Mouse (Mus musculus) lung, embryonic 16.5 days (tissue): ENCODE data around the gene Itln1. TPM values are rescaled to one million over a fixed set of nuclear protein-coding genes. Genes with fewer than 3 reads are reported as not detected.
"Not testable (repeated sequence)": the region's sequence is repeated elsewhere in the genome, so short reads cannot be mapped to it uniquely, and the experiment has no call there.

Experiments used
- ATAC-seq: fragments of 200-750 bp; cut with Nextera tagmentation; 2 replicates; pipeline ENCODE4 v1.8.0; 2017; ENCODE audit warnings: low read depth, mild to moderate bottlenecking, moderate library complexity
- H3K27ac ChIP-seq: fragments of 300-500 bp; sonication (generic); 2 replicates; pipeline ENCODE4 v1.5.1; 2014; ENCODE audit warnings: mild to moderate bottlenecking, control low read depth, low read length
- H3K27me3 ChIP-seq: fragments of 300-500 bp; sonication (generic); 2 replicates; pipeline ENCODE4 v1.6.1; 2014; ENCODE audit warnings: low read depth, low read length, mixed read lengths; ENCODE audit not compliant: control insufficient read depth, insufficient read depth
- H3K36me3 ChIP-seq: fragments of 300-500 bp; sonication (generic); 2 replicates; pipeline ENCODE4 v1.6.1; 2014; ENCODE audit warnings: low read length; ENCODE audit not compliant: control insufficient read depth, insufficient read depth
- H3K4me1 ChIP-seq: fragments of 300-500 bp; sonication (generic); replicated peaks from 2 replicates; pipeline ENCODE4 v1.6.1; 2014; ENCODE audit warnings: low read length, mixed read lengths; ENCODE audit not compliant: control insufficient read depth, insufficient read depth
- H3K4me2 ChIP-seq: fragments of 300-500 bp; sonication (generic); 2 replicates; pipeline ENCODE4 v1.6.1; 2014; ENCODE audit warnings: low read depth, low read length, control low read depth
- H3K4me3 ChIP-seq: fragments of 300-500 bp; sonication (generic); 2 replicates; pipeline ENCODE4 v1.5.1; 2014; ENCODE audit warnings: mild to moderate bottlenecking, low read length, control low read depth
- H3K9ac ChIP-seq: fragments of 300-500 bp; sonication (generic); 2 replicates; pipeline ENCODE4 v1.6.1; 2014; ENCODE audit warnings: low read length, control low read depth
- H3K9me3 ChIP-seq: fragments of 300-500 bp; sonication (generic); 2 replicates; pipeline ENCODE4 v1.6.1; 2016; ENCODE audit warnings: low read length; ENCODE audit not compliant: control insufficient read depth
- WGBS: fragments of 180-500 bp; shearing (Covaris S2); extraction: QIAGEN DNeasy Blood & Tissue Kit; methylation state at CpG from one replicate; pipeline ENCODE4 v1.1.7; 2014; 5-methylcytosine and 5-hydroxymethylcytosine counted together
- polyA plus RNA-seq: library from polyadenylated mRNA; unstranded; fragments of >200 nt; fragmentation: Nextera tagmentation; extraction: Ambion mirVana; gene quantifications from 2 replicates; pipeline ENCODE4 v1.2.1, GENCODE M21; 2015

Gene Itln1
- polyA plus RNA-seq, 1 experiment from 2014 or later: not detected

- H3K27me3 ChIP-seq: no peaks in the 10 kb centered on the region
- H3K9ac ChIP-seq: no peak overlapping the region
- WGBS: 51% methylated on average over 8 of the region's 8 CpGs
- ATAC-seq: no peak
- no peak overlapping the region for H3K4me3 ChIP-seq
- no peaks in the 10 kb centered on the region for H3K36me3 ChIP-seq
- H3K27ac ChIP-seq: peak overlapping the region; percentile 88; the same call in 1 of the 2 replicates
- peaks cover 6% of the 10 kb centered on the region; the same call in 1 of the 2 replicates for H3K4me1 ChIP-seq
- no peak overlapping the region for H3K4me2 ChIP-seq
- no peaks in the 10 kb centered on the region for H3K9me3 ChIP-seq
These were observed 58.0 kb downstream of the Itln1 start for GRCm38 (mm10) chr1:171477123-171477522.

DNA sequence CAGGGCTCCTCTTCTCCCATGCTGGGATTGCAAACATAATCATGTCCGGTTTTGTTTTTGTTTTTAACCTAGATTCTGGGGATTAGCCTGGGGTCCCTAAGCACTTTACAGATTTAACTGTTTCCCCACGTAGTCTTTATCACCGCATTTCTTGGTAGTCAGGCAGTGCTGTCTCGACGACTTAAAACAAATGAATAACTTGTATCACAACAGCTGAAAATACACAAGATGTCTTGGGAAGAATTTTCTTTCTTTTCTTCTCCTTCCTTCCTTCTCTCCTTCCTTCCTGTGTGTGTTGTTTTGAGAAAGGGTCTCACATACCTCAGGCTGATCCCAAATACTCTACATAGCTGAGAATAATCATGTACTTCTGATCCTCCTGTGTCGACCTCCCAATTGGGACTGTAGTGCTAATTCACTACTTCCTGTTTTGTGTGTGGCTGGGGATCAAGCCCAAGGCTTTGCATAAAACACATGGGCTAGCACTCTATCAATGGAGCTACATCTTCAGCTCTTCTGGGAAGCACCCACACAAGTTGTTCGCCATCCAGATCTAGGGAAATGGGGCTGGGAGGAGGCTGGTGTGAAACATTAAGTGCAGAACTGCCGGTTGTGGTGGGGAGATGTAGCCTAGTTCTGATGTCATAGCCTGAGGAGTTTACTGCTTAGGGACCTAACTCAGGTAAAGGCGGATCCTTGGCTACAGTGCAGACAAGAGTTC lies 61.0 kb downstream of the Itln1 start:
- 51% methylated on average over 9 of the region's 9 CpGs for WGBS
- no peaks in the 10 kb centered on the region for H3K36me3 ChIP-seq
- no peak overlapping the region for H3K27ac ChIP-seq
- H3K9me3 ChIP-seq: no peaks in the 10 kb centered on the region
- H3K27me3 ChIP-seq: no peaks in the 10 kb centered on the region
- no peak overlapping the region for H3K4me2 ChIP-seq
- peaks cover 13% of the 10 kb centered on the region; the same call in 1 of the 2 replicates for H3K4me1 ChIP-seq
- no peak overlapping the region for H3K9ac ChIP-seq
- ATAC-seq: no peak
- no peak overlapping the region for H3K4me3 ChIP-seq

GRCm38 (mm10) chr1:171473506-171473905 lies 61.6 kb downstream of the Itln1 start:
- Histone ChIP-seq H3K4me3 (no peak overlapping the region), H3K9ac (no peak overlapping the region), H3K36me3 (no peaks in the 10 kb centered on the region), H3K27ac (no peak overlapping the region), H3K4me1 (peaks cover 9% of the 10 kb centered on the region; the same call in 1 of the 2 replicates), H3K27me3 (no peaks in the 10 kb centered on the region), H3K9me3 (no peaks in the 10 kb centered on the region), H3K4me2 (no peak overlapping the region)
- ATAC-seq: no peak
- WGBS: 69% methylated on average over 4 of the region's 4 CpGs

DNA sequence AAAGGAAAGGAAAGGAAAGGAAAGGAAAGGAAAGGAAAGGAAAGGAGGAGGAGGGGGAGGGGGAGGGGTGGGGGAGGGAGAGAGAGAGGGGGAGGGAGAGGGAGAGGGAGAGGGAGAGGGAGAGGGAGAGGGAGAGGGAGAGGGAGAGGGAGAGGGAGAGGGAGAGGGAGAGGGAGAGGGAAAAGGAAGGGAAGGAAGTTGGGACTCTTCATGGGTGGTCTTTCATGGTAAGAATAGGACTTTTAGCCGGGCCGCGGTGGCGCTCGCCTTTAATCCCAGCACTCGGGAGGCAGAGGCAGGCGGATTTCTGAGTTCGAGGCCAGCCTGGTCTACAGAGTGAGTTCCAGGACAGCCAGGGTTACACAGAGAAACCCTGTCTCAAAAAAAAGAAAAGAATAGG lies 63.2 kb downstream of the Itln1 start:
- H3K36me3 ChIP-seq, H3K9me3 ChIP-seq, H3K9ac ChIP-seq, ATAC-seq, H3K4me3 ChIP-seq, H3K4me2 ChIP-seq, H3K27me3 ChIP-seq, H3K27ac ChIP-seq, H3K4me1 ChIP-seq: not testable (repeated sequence)
- 89% methylated on average over 8 of the region's 8 CpGs for WGBS

- WGBS: 73% methylated on average over 1 of the region's 1 CpGs
- no peak overlapping the region for H3K27ac ChIP-seq
These were observed 63.6 kb downstream of the Itln1 start for GRCm38 (mm10) chr1:171471452-171471851.

DNA sequence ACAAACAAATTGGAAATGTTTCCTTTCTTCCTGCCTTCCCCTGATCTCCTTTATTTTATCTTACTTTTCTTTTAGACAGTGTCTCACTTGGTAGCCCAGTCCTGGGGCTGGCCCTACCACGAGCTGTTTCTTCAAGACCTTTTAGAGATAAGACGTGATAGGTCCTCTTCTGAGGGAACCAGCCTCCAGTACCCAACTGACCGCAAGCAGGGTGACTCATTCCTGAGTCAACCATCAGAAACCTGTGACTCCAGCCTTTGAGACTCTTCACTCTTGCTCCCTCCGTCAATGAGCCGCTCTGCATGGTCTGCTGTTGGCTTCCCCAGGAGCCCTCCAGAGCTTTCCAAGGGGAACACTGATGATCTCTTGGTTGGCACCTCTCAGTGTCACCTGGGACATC lies 64.2 kb downstream of the Itln1 start:
- H3K4me1 ChIP-seq: peaks cover 7% of the 10 kb centered on the region; the same call in 1 of the 2 replicates
- ATAC-seq: peak; percentile 68
- no peak overlapping the region for H3K4me3 ChIP-seq
- no peaks in the 10 kb centered on the region for H3K9me3 ChIP-seq
- peak overlapping the region; percentile 37; the same call in 1 of the 2 replicates for H3K27ac ChIP-seq
- no peaks in the 10 kb centered on the region for H3K36me3 ChIP-seq
- H3K27me3 ChIP-seq: no peaks in the 10 kb centered on the region
- 58% methylated on average over 5 of the region's 5 CpGs for WGBS
- no peak overlapping the region for H3K9ac ChIP-seq
- no peak overlapping the region for H3K4me2 ChIP-seq

More at GRCm38 (mm10) chr1:171471452-171471851, 63.6 kb downstream of the Itln1 start:
- H3K27me3 ChIP-seq: no peaks in the 10 kb centered on the region
- no peak overlapping the region for H3K9ac ChIP-seq
- no peak for ATAC-seq
- no peaks in the 10 kb centered on the region for H3K36me3 ChIP-seq
- no peaks in the 10 kb centered on the region for H3K9me3 ChIP-seq
- peaks cover 7% of the 10 kb centered on the region; the same call in 1 of the 2 replicates for H3K4me1 ChIP-seq
- H3K4me3 ChIP-seq: no peak overlapping the region
- H3K4me2 ChIP-seq: no peak overlapping the region

GRCm38 (mm10) chr1:171470371-171470871 lies 64.7 kb downstream of the Itln1 start:
- Histone ChIP-seq H3K36me3 (no peaks in the 10 kb centered on the region), H3K27me3 (no peaks in the 10 kb centered on the region), H3K27ac (peak overlapping the region; percentile 9; the same call in 1 of the 2 replicates), H3K4me2 (no peak overlapping the region), H3K4me3 (no peak overlapping the region), H3K4me1 (peaks cover 7% of the 10 kb centered on the region; the same call in 1 of the 2 replicates), H3K9ac (no peak overlapping the region), H3K9me3 (no peaks in the 10 kb centered on the region)
- peak; percentile 69 for ATAC-seq
- WGBS: 24% methylated on average over 7 of the region's 7 CpGs

DNA sequence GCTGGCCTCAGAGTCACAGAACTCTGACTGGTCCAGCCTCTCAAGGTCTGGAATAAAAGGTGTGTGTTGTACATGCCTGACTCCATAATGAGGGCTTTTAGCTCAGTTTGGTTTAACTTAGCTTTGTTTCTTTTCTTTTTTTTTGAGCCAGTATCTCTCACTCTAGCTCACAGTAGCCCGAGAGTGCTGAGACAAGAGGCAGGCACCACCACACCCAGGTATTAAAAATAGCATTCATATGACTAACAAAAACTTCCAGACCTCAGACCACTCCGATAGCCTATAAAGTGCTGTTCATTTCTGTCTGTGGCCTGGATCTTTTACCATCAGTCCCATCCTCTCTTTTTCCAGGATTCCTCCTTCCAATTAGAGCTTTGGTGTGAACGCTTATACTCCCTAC lies 65.4 kb downstream of the Itln1 start:
- no peaks in the 10 kb centered on the region for H3K27me3 ChIP-seq
- H3K9me3 ChIP-seq: no peaks in the 10 kb centered on the region
- no peak for ATAC-seq
- no peak overlapping the region for H3K27ac ChIP-seq
- peaks cover 7% of the 10 kb centered on the region; the same call in 1 of the 2 replicates for H3K4me1 ChIP-seq
- no peaks in the 10 kb centered on the region for H3K36me3 ChIP-seq
- WGBS: 77% methylated on average over 3 of the region's 3 CpGs
- H3K4me3 ChIP-seq: no peak overlapping the region
- H3K4me2 ChIP-seq: no peak overlapping the region
- H3K9ac ChIP-seq: no peak overlapping the region
